Mouse (Mus musculus) testis, adult 2 months (tissue): ENCODE data around the gene Zfp62.

Experiments used
- CTCF ChIP-seq: fragments of 200-500 bp; IDR thresholded peaks from 2 replicates; pipeline ENCODE4 v1.5.1; 2012; ENCODE audit warnings: low read depth, mild to moderate bottlenecking, inconsistent platforms, low read length, moderate library complexity; ENCODE audit not compliant: control insufficient read depth, insufficient read depth, insufficient replicate concordance
- POLR2A ChIP-seq: fragments of 200-500 bp; IDR thresholded peaks from 2 replicates; pipeline ENCODE4 v1.6.1; 2012; ENCODE audit warnings: low read depth, mild to moderate bottlenecking, inconsistent platforms, low read length, moderate library complexity; ENCODE audit not compliant: control insufficient read depth

- TF ChIP-seq CTCF: no peak
- TF ChIP-seq POLR2A: no peak
Measured at GRCm38 (mm10) chr11:49186955-49187488, 16.1 kb upstream of the Zfp62 start, which contains the start of gene Btnl9.
